Mouse (Mus musculus) small intestine, adult 2 months (tissue): ENCODE measurements around the gene Ppm1m. TPM values are rescaled to one million over a fixed set of nuclear protein-coding genes. Genes with fewer than 3 reads are reported as not detected.

Source experiments
- H3K27ac ChIP-seq: fragments of 200-500 bp; 2 replicates; pipeline ENCODE4 v1.5.1; 2012; ENCODE audit warnings: low read depth, low read length, control low read depth, inconsistent platforms; ENCODE audit not compliant: insufficient read depth
- H3K27me3 ChIP-seq: fragments of 200-500 bp; 2 replicates; pipeline ENCODE4 v1.6.1; 2012; ENCODE audit warnings: mild to moderate bottlenecking, moderate library complexity, low read length, inconsistent platforms; ENCODE audit not compliant: control insufficient read depth, insufficient read depth
- H3K36me3 ChIP-seq: fragments of 200-500 bp; 2 replicates; pipeline ENCODE4 v1.6.1; 2012; ENCODE audit warnings: mild to moderate bottlenecking, low read length, control low read depth, inconsistent platforms; ENCODE audit not compliant: control insufficient read depth, insufficient read depth
- H3K4me1 ChIP-seq: fragments of 200-500 bp; 2 replicates; pipeline ENCODE4 v1.6.1; 2012; ENCODE audit warnings: low read length, inconsistent platforms, mixed read lengths; ENCODE audit not compliant: control insufficient read depth, insufficient read depth, insufficient read length
- H3K4me3 ChIP-seq: fragments of 200-500 bp; 2 replicates; pipeline ENCODE4 v1.5.1; 2012; ENCODE audit warnings: low read depth, mild to moderate bottlenecking, control low read depth, inconsistent platforms, low read length, moderate library complexity
- CTCF ChIP-seq: fragments of 200-500 bp; IDR thresholded peaks from 2 replicates; pipeline ENCODE4 v1.5.1; 2012; ENCODE audit warnings: low read depth, mild to moderate bottlenecking, control low read depth, inconsistent platforms, low read length, moderate library complexity, mixed read lengths; ENCODE audit not compliant: insufficient replicate concordance, insufficient read length; ENCODE audit errors: extremely low read depth
- POLR2A ChIP-seq: fragments of 200-500 bp; IDR thresholded peaks from 2 replicates; pipeline ENCODE4 v1.6.1; 2012; ENCODE audit warnings: low read depth, mild to moderate bottlenecking, control low read depth, inconsistent platforms, low read length, moderate library complexity
- WGBS: fragments of 180-500 bp; shearing (Covaris S2); methylation state at CpG from one replicate; pipeline ENCODE4 v1.1.7; 2018; 5-methylcytosine and 5-hydroxymethylcytosine counted together
- polyA plus RNA-seq: library from polyadenylated mRNA; depleted of rRNA; stranded (reverse); fragments of >200 nt; gene quantifications from 2 replicates; pipeline ENCODE4 v1.2.3, GENCODE M21; 2012; rRNA removed

The Ppm1m gene
- polyA plus RNA-seq: 10.7 and 14.9 TPM in 2 replicates

GRCm38 (mm10) chr9:106199535-106200272 is at the start of gene Ppm1m:
Gene Ppm1m, minus strand, starts transcription at chr9:106199746.
- Histone ChIP-seq H3K36me3 (no peaks in the 10 kb centered on the region), H3K27ac (peak within 1 kb of the TSS; percentile 27; the same call in 1 of the 2 replicates), H3K4me1 (peaks cover 30% of the 10 kb centered on the region), H3K27me3 (no peaks in the 10 kb centered on the region), H3K4me3 (peak within 1 kb of the TSS; percentile 86)
- TF ChIP-seq CTCF (no peak), POLR2A (no peak; the same call in 1 of the 2 replicates)
- 79% methylated on average over 18 of the region's 18 CpGs for WGBS

DNA sequence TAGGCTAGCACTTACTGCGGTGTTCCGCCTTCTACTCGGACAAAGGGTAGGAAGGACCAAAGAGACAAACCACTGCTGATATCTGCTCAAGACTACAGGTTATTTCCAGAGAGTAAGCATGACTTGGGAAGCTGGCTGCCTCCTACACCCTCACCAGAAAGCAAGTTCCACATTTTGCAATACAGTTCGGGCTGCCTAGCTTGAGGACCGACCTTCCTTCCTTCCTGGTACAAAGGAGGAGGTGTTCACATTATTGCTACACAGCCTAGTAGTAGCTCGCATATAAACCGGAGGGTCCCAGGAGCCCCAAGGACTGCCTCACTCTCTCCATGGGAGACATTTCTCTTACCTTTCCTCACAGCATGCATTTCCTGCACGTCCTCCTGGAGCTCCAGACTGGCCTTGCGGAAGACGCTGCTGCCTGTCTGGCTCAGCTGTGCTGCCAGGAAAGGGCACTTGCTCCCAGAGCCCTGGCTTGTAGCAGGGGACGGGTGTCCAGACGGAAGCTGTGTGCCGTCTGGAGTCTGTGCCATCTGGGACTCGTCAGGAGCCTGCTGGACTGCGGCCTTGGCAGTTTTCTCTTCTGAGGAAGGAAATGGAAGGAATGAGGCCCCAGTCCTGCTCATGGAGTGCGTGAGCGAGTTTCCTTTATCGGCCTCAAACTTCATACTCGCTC is 43.4 kb upstream of the Ppm1m start:
- TF ChIP-seq POLR2A (no peak), CTCF (no peak)
- H3K4me1 ChIP-seq: peaks cover 3% of the 10 kb centered on the region; the same call in 1 of the 2 replicates
- peak overlapping the region; percentile 8; the same call in 1 of the 2 replicates for H3K27ac ChIP-seq
- 78% methylated on average over 19 of the region's 19 CpGs for whole genome bisulfite sequencing
- H3K4me3 ChIP-seq: no peak overlapping the region
- H3K27me3 ChIP-seq: no peaks in the 10 kb centered on the region
- peaks cover 54% of the 10 kb centered on the region for H3K36me3 ChIP-seq

DNA sequence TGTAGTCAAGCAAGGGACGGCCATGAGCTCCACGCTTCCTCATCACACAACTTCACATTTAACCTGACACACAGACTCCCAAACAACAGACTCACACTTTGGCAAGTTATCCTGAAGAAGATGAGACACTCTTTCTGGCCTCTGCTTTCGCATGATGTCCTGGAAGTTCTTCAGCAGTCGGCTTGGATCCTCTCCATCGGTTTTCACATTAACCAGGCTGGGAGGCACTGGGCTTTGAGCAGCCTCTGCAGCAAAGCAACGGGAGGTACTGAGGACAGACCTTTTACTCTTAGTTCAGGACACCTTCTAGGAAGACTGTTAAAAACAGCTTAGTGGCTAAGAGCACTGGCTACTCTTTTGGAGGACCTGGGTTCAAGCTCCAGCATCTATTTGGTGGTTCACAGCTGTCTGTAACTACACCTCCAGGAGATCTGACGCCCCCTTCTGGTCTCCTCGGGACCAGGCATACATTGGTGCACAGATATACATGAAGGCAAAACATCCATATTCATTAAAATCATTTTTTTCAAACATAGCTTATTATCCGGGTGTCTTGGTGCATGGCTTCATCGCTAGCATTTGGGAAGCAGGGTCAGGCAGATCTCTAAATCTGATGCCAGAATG is 42.1 kb upstream of the Ppm1m start:
- H3K27me3 ChIP-seq: no peaks in the 10 kb centered on the region
- H3K4me3 ChIP-seq: no peak overlapping the region
- H3K4me1 ChIP-seq: peaks cover 1% of the 10 kb centered on the region; the same call in 1 of the 2 replicates
- peaks cover 66% of the 10 kb centered on the region for H3K36me3 ChIP-seq
- H3K27ac ChIP-seq: no peak overlapping the region
- WGBS: 84% methylated on average over 10 of the region's 10 CpGs
- TF ChIP-seq POLR2A (no peak), CTCF (peak; percentile 9; the same call in 1 of the 2 replicates)

DNA sequence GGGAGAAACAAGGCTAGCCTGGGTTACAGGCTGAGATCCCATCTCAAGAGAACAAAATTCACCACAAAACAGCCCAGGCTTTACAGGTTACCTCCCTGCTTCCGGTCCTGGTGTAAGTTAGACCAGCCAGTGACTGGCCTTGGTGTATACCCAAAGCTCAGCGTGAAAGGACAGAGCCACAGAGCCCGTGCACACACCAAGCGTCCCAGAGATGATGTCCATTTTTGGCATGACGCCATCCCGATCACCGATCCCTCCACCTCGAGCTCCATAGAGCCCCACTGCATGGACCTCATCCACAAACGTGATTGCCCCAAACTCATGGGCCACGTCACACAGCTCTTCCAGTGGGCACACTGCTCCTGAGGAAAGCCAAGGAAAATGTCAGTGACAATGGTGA is 38.3 kb upstream of the Ppm1m start:
- WGBS: 92% methylated on average over 10 of the region's 10 CpGs
- TF ChIP-seq CTCF: no peak
- TF ChIP-seq POLR2A: no peak
- Histone ChIP-seq H3K27me3 (no peaks in the 10 kb centered on the region), H3K4me3 (no peak overlapping the region), H3K27ac (no peak overlapping the region), H3K4me1 (no peaks in the 10 kb centered on the region), H3K36me3 (peaks cover 92% of the 10 kb centered on the region)

- Histone ChIP-seq H3K4me3 (no peak overlapping the region), H3K36me3 (peaks cover 91% of the 10 kb centered on the region), H3K4me1 (no peaks in the 10 kb centered on the region), H3K27me3 (no peaks in the 10 kb centered on the region), H3K27ac (no peak overlapping the region)
- TF ChIP-seq CTCF (no peak), POLR2A (no peak)
- 90% methylated on average over 8 of the region's 8 CpGs for WGBS
Observed at GRCm38 (mm10) chr9:106237401-106237800, 37.9 kb upstream of the Ppm1m start.

GRCm38 (mm10) chr9:106236818-106237211 is 37.3 kb upstream of the Ppm1m start:
- Histone ChIP-seq H3K27me3 (no peaks in the 10 kb centered on the region), H3K4me3 (no peak overlapping the region), H3K4me1 (no peaks in the 10 kb centered on the region), H3K36me3 (peaks cover 85% of the 10 kb centered on the region), H3K27ac (no peak overlapping the region)
- TF ChIP-seq CTCF (no peak), POLR2A (no peak)
- WGBS: 89% methylated on average over 3 of the region's 3 CpGs
